Mouse (Mus musculus): ENCODE measurements around the gene Tfb1m. TPM values are rescaled to one million over a fixed set of nuclear protein-coding genes. Genes with fewer than 3 reads are reported as not detected.

Tfb1m gene
- 11.1 TPM for polyA plus RNA-seq (2014; fragmentation: Illumina TruSeq; extraction: RNeasy Lipid Tissue Mini Kit (QIAGEN cat#74804); ENCODE audit: low replicate concordance)

DNA sequence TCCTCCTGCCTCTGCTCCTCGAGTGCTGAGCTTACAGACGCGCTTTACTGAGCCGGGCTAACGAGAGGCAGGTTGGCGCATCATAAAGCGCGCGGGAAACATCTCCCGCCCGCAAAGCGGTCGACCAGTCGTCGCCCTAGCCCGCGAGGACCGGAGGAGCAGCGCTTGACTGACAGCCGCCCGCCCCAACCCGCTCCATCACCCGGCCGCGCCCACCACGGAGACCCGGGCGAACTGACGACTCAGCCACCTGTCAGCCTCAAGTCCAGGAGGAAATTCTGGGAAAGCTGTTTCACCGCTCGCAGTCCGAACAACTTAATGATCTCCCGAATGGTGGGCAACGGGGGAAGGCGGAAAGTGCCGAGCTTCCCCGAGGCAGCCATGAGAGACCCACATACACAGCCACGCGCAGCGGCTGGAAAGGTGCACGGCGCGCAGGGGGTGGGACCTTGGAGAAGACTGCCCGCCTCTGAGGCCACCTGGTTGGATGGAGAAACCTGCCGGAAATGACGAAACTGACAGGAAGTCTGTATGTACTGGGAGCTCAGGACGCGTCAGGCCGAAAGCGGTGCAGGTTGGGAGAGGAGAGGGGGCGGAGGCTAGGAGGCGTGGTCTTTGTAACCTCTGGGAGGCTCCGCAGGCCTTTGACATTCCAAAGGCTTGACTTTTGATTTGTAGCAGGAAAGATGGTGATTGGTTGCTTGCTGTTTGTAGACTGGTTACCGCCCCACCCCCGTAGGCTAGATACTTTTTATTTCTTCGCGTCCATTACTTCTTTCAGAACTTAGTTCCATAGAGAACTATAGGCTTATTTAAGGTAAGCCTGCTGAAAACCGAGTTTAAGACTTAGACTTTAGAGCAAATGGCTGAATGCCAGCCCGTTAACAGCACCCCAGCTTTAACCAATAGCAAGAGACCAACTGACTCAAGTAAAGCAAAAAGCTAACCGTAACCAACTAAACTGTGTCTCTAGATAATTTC lies at the start of gene Tfb1m:
TSS of gene Tfb1m (minus strand) at position 451 of the 981 bp plus-strand sequence.

DNA sequence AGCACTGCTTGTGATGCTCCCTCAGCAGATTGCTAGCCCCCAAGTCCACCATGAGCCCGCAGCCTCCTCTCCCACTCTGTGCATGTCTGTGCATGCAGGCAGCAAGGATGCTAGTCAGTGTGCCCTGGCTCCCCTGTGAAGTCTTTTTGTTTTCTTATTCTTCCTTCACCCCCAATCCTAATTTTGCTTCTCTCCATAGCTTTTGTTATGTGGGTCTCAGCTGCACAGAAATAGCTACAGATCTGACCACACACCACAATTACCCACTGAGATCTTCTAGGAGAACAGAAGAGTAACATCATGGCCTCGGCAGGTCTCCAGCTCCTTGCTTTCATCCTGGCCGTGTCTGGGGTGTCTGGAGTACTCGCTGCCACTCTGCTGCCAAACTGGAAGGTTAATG lies 25.3 kb downstream of the Tfb1m start, which contains the start of gene Cldn20:
TSS of gene Cldn20 (plus strand) at position 301 of the 400 bp plus-strand sequence.

Other genes starting within 250 kb of the Tfb1m start
- gene Tiam2, start 231.2 kb downstream of the Tfb1m start, polyA plus RNA-seq (2014; fragmentation: Illumina TruSeq; extraction: RNeasy Lipid Tissue Mini Kit (QIAGEN cat#74804); ENCODE audit: low replicate concordance) = 3.9 TPM
- gene Cldn20, start 25.2 kb downstream of the Tfb1m start, polyA plus RNA-seq (2014; fragmentation: Illumina TruSeq; extraction: RNeasy Lipid Tissue Mini Kit (QIAGEN cat#74804); ENCODE audit: low replicate concordance) = 1.1 TPM
- gene Nox3, start 138.5 kb upstream of the Tfb1m start, polyA plus RNA-seq (2014; fragmentation: Illumina TruSeq; extraction: RNeasy Lipid Tissue Mini Kit (QIAGEN cat#74804); ENCODE audit: low replicate concordance) = not detected